Mouse (Mus musculus) MEL (cell line): Measurements from ENCODE around the gene Tut4. TPM values are rescaled to one million over a fixed set of nuclear protein-coding genes. Genes with fewer than 3 reads are reported as not detected.

ENCODE experiments used
- DNase-seq: peaks from one replicate; pipeline ENCODE4 v3.0.0; 2011; ENCODE audit warnings: low read depth, low spot score
- H3K27ac ChIP-seq: 2 replicates; pipeline ENCODE4 v1.5.1; 2012; ENCODE audit warnings: low read depth, mild to moderate bottlenecking, control low read depth, low read length, moderate library complexity; ENCODE audit not compliant: control insufficient read depth
- H3K27me3 ChIP-seq, 2 experiments: fragments of 150-350 bp in 1 of 2; sonication (generic) in 1 of 2; 2 replicates each; pipeline ENCODE4 v1.6.1; 2012; ENCODE audit warnings: low read length in 2 of 2, mild to moderate bottlenecking in 2 of 2, improper control_type of control experiment in 1 of 2, moderate library complexity in 1 of 2; ENCODE audit not compliant: insufficient read depth in 2 of 2, control insufficient read depth in 1 of 2
- H3K36me3 ChIP-seq, 2 experiments: 2 replicates each; pipeline ENCODE4 v1.6.1; 2012 to 2014; ENCODE audit warnings: low read length in 2 of 2, improper control_type of control experiment in 1 of 2, inconsistent platforms in 1 of 2, mild to moderate bottlenecking in 1 of 2; ENCODE audit not compliant: insufficient read depth in 2 of 2, control insufficient read depth in 1 of 2
- H3K4me1 ChIP-seq, 2 experiments: fragments of 150-350 bp in 1 of 2; sonication (generic) in 1 of 2; 2 replicates each; pipeline ENCODE4 v1.6.1; 2012; ENCODE audit warnings: low read length in 2 of 2, improper control_type of control experiment in 1 of 2, mild to moderate bottlenecking in 1 of 2; ENCODE audit not compliant: insufficient read depth in 2 of 2, control insufficient read depth in 1 of 2
- H3K4me3 ChIP-seq, 2 experiments: fragments of 150-350 bp in 1 of 2; sonication (generic) in 1 of 2; 2 replicates each; pipeline ENCODE4 v1.5.1; 2012; ENCODE audit warnings: low read depth in 2 of 2, low read length in 2 of 2, mild to moderate bottlenecking in 2 of 2, moderate library complexity in 2 of 2, control low read depth in 1 of 2, improper control_type of control experiment in 1 of 2; ENCODE audit not compliant: control insufficient read depth in 1 of 2, insufficient read depth in 1 of 2
- H3K79me2 ChIP-seq: 2 replicates; pipeline ENCODE4 v1.6.1; 2012; ENCODE audit warnings: mild to moderate bottlenecking, low read length, moderate library complexity; ENCODE audit not compliant: control insufficient read depth, poor library complexity, insufficient read depth
- H3K9ac ChIP-seq: 2 replicates; pipeline ENCODE4 v1.6.1; 2012; ENCODE audit warnings: low read depth, mild to moderate bottlenecking, control low read depth, low read length, moderate library complexity; ENCODE audit not compliant: control insufficient read depth, poor library complexity, severe bottlenecking
- H3K9me3 ChIP-seq: fragments of 150-350 bp; sonication (generic); replicated peaks from 2 replicates; pipeline ENCODE4 v1.6.1; 2012; ENCODE audit warnings: mild to moderate bottlenecking, low read length, improper control_type of control experiment, moderate library complexity; ENCODE audit not compliant: insufficient read depth
- BHLHE40 ChIP-seq: IDR thresholded peaks from 2 replicates; pipeline ENCODE4 v1.6.1; 2012; ENCODE audit warnings: low read depth, mild to moderate bottlenecking, inconsistent platforms, low read length, improper control_type of control experiment, borderline replicate concordance
- CHD2 ChIP-seq: IDR thresholded peaks from 2 replicates; pipeline ENCODE4 v1.6.1; 2011; ENCODE audit warnings: low read length, improper control_type of control experiment
- ETS1 ChIP-seq: IDR thresholded peaks from 2 replicates; pipeline ENCODE4 v1.6.1; 2012; ENCODE audit warnings: low read depth, mild to moderate bottlenecking, inconsistent platforms, low read length, improper control_type of control experiment, moderate library complexity
- JUND ChIP-seq: IDR thresholded peaks from 2 replicates; pipeline ENCODE4 v1.6.1; 2011; ENCODE audit warnings: low read depth, mild to moderate bottlenecking, improper control_type of control experiment, low read length
- MAFK ChIP-seq: IDR thresholded peaks from 2 replicates; pipeline ENCODE4 v1.6.1; 2011; ENCODE audit warnings: low read depth, mild to moderate bottlenecking, low read length, improper control_type of control experiment, borderline replicate concordance
- MAX ChIP-seq: IDR thresholded peaks from 2 replicates; pipeline ENCODE4 v1.6.1; 2011; ENCODE audit warnings: low read length, improper control_type of control experiment
- MAZ ChIP-seq: IDR thresholded peaks from 2 replicates; pipeline ENCODE4 v1.6.1; 2012; ENCODE audit warnings: low read depth, mild to moderate bottlenecking, inconsistent platforms, low read length, improper control_type of control experiment
- MEF2A ChIP-seq: IDR thresholded peaks from 2 replicates; pipeline ENCODE4 v1.6.1; 2014; ENCODE audit warnings: low read depth, mild to moderate bottlenecking, inconsistent platforms, low read length, improper control_type of control experiment; ENCODE audit not compliant: poor library complexity, insufficient replicate concordance, severe bottlenecking; ENCODE audit errors: extremely low read depth
- MYC ChIP-seq: IDR thresholded peaks from 2 replicates; pipeline ENCODE4 v1.6.1; 2011; ENCODE audit warnings: low read depth, mild to moderate bottlenecking, low read length, improper control_type of control experiment, moderate library complexity
- POLR2A ChIP-seq, 2 experiments: IDR thresholded peaks; 2 replicates each; pipeline ENCODE4 v1.6.1; 2011 to 2012; ENCODE audit warnings: low read length in 2 of 2, mild to moderate bottlenecking in 2 of 2, control low read depth in 1 of 2, improper control_type of control experiment in 1 of 2, low read depth in 1 of 2, moderate library complexity in 1 of 2; ENCODE audit not compliant: control insufficient read depth in 1 of 2, insufficient read depth in 1 of 2, poor library complexity in 1 of 2
- RAD21 ChIP-seq: IDR thresholded peaks from 2 replicates; pipeline ENCODE4 v1.6.1; 2011; ENCODE audit warnings: mild to moderate bottlenecking, low read depth, low read length, improper control_type of control experiment
- RCOR1 ChIP-seq: IDR thresholded peaks from 2 replicates; pipeline ENCODE4 v1.6.1; 2012; ENCODE audit warnings: low read depth, mild to moderate bottlenecking, inconsistent platforms, low read length, improper control_type of control experiment
- TAL1 ChIP-seq: IDR thresholded peaks from 2 replicates; pipeline ENCODE4 v1.6.1; 2012; ENCODE audit warnings: mild to moderate bottlenecking, inconsistent platforms, low read length, moderate library complexity, mixed read lengths
- TBP ChIP-seq: IDR thresholded peaks from 2 replicates; pipeline ENCODE4 v1.8.0; 2011; ENCODE audit warnings: low read depth, low read length, improper control_type of control experiment
- TCF12 ChIP-seq: IDR thresholded peaks from 2 replicates; pipeline ENCODE4 v1.6.1; 2014; ENCODE audit warnings: low read depth, mild to moderate bottlenecking, inconsistent platforms, low read length, improper control_type of control experiment, moderate library complexity
- UBTF ChIP-seq: IDR thresholded peaks from 2 replicates; pipeline ENCODE4 v1.6.1; 2012; ENCODE audit warnings: low read depth, mild to moderate bottlenecking, inconsistent platforms, low read length, improper control_type of control experiment, moderate library complexity, borderline replicate concordance; ENCODE audit not compliant: insufficient read depth
- USF2 ChIP-seq, 2 experiments: IDR thresholded peaks; 2 replicates each; pipeline ENCODE4 v1.6.1; 2011 to 2012; ENCODE audit warnings: improper control_type of control experiment in 2 of 2, low read length in 2 of 2, borderline replicate concordance in 1 of 2, inconsistent platforms in 1 of 2, low read depth in 1 of 2, mild to moderate bottlenecking in 1 of 2; ENCODE audit not compliant: insufficient read depth in 1 of 2
- polyA plus RNA-seq, 2 experiments: library from polyadenylated mRNA; stranded (reverse) in 1 of 2; unstranded in 1 of 2; fragments of >175 nt in 1 of 2; fragments of >200 nt in 1 of 2; gene quantifications; 2 replicates each; pipeline versions ENCODE4 v1.2.1 to v1.2.4; 2012; ENCODE audit warnings: low replicate concordance in 2 of 2, low read depth in 1 of 2; ENCODE audit not compliant: insufficient read length in 2 of 2, insufficient read depth in 1 of 2, missing spikeins in 1 of 2
- total RNA-seq: library from RNA; depleted of rRNA; stranded (reverse); fragments of 300-350 nt; gene quantifications from 2 replicates; pipeline ENCODE4 v1.2.3, GENCODE M21; 2012

Tut4 gene
- total and polyA plus RNA-seq, 3 experiments, result 9.0 to 63.2 TPM; not detected in 1

- Histone ChIP-seq H3K36me3 (no peaks in the 10 kb centered on the region), H3K79me2 (no peaks in the 10 kb centered on the region), H3K27me3 (peaks cover 2 to 3% of the 10 kb centered on the region in 2 experiments; a peak in 2 of 4 replicates), H3K9ac (no peak overlapping the region), H3K4me1 (no peaks in the 10 kb centered on the region; a peak in 1 of 4 replicates), H3K27ac (no peak overlapping the region)
- no peak for DNase-seq
- TF ChIP-seq JUND (no peak), MAFK (no peak), RCOR1 (no peak), BHLHE40 (no peak)
- TF ChIP-seq, all 39 proteins: peak for 0
- no peaks in the 10 kb centered on the region for H3K9me3 ChIP-seq
- no peak overlapping the region for H3K4me3 ChIP-seq
Observed at GRCm38 (mm10) chr4:108434221-108434620, 25.0 kb upstream of the Tut4 start.

GRCm38 (mm10) chr4:108434781-108435180, 24.4 kb upstream of the Tut4 start:
- no peak for DNase-seq
- no peaks in the 10 kb centered on the region for H3K36me3 ChIP-seq
- no peaks in the 10 kb centered on the region for H3K9me3 ChIP-seq
- TF ChIP-seq TBP (no peak), RAD21 (no peak), ETS1 (no peak), TCF12 (no peak), TAL1 (no peak), MAX (no peak), BHLHE40 (no peak), MEF2A (no peak), UBTF (no peak), MAZ (no peak), POLR2A (IDR thresholded peaks at IDR 0.05; ENCODE audit: control insufficient read depth in 1 of 2, insufficient read depth in 1 of 2, low read depth in 1 of 2, low read length in 2 of 2, poor library complexity in 1 of 2) (no peak), CHD2 (no peak), USF2 (IDR thresholded peaks at IDR 0.05; ENCODE audit: borderline replicate concordance in 1 of 2, insufficient read depth in 1 of 2, low read depth in 1 of 2, low read length in 2 of 2) (no peak), MYC (no peak)
- H3K79me2 ChIP-seq, result no peaks in the 10 kb centered on the region
- H3K4me1 ChIP-seq, result no peaks in the 10 kb centered on the region; a peak in 1 of 4 replicates
- H3K27me3 ChIP-seq, result peaks cover 3 to 4% of the 10 kb centered on the region in 2 experiments; a peak in 2 of 4 replicates
- H3K4me3 ChIP-seq, result no peak overlapping the region
- no peak overlapping the region for H3K9ac ChIP-seq
- no peak overlapping the region for H3K27ac ChIP-seq
